Mouse (Mus musculus) cerebellum, adult 2 months (tissue): ENCODE results near the gene Hnrnpul1.

Source experiments
- CTCF ChIP-seq: fragments of 200-500 bp; IDR thresholded peaks from 2 replicates; pipeline ENCODE4 v1.5.1; 2011; ENCODE audit warnings: low read depth, mild to moderate bottlenecking, control low read depth, low read length, moderate library complexity, borderline replicate concordance; ENCODE audit not compliant: insufficient read depth
- POLR2A ChIP-seq: fragments of 200-500 bp; IDR thresholded peaks from 2 replicates; pipeline ENCODE4 v1.6.1; 2011; ENCODE audit warnings: low read length, control low read depth, borderline replicate concordance; ENCODE audit not compliant: insufficient read depth

DNA sequence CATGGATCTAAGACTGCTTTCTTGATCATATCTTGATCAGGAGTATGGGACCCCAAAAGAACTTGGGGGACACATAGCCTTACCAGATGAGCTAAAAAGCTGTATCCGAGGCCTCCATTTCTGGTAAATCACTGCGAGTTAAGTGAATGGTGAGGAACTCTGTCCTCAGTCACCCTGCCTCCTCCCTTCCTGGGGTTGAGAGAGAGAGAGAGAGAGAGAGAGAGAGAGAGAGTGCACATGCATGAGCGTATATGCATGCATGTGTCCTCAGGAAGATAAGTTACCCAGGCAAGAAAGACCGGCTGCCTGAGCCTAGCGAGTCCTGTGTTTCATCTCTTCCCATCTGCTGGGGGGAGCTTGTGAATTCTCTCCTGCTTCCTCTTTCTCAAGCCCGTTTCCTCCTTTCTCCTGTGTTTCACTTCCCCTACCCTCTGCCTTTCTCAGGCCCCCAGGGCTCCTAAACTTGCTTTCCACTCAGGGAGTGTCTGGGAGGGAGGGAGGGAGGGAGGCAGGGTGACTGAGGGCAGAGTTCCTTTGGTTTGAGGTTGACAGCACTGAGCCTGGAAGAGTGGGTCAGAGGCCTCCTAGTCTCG is 47.9 kb downstream of the Hnrnpul1 start:
- no peak for TF ChIP-seq CTCF
- no peak for TF ChIP-seq POLR2A
